Mouse (Mus musculus) mouse trophoblast stem cell (cell line): ENCODE measurements around the gene Adgrb2.

Source experiments
- in situ Hi-C, 2 experiments: fragments of 300-500 bp; cut with MseI, MboI; formaldehyde crosslinking; loops; 2 replicates in 1 of 2; 3 replicates in 1 of 2; pipeline ENCODE4 v1.15.1; 2025

Adgrb2 gene

DNA sequence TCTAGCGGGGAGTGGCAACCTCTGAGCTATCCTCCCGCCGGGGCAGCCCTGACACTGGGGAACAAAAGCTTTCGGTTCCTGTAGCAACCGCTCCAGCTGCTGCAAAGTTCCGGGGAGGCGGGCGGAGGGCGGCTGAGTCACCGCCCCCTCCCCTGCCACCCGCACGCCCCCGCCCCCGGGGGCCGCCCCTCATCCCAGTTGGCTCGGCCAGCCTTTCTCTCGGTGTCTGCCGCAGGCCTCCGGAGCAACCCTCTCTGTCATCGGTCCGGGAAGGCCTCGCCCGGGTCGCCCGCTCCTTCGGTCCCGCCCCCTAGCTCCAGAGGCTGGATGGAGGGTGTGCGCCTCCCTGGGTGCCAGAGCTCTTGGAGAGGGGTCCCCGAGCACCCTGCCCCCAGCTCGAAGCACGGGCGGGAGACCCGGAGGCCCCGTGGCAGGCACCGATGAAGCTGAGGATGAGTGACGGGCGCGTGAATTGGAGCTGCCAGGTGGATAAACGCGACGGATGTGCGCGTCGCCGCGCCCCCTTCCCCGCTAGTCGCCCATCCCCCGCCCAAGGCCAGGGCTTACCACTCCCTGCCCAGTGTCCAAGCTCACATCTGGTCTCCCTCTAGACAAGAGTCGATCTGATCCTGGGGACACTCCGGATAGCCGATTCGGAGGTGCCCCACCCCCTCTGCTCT, 3.3 kb downstream of the Adgrb2 start:
- in situ Hi-C loops = no loop called here

DNA sequence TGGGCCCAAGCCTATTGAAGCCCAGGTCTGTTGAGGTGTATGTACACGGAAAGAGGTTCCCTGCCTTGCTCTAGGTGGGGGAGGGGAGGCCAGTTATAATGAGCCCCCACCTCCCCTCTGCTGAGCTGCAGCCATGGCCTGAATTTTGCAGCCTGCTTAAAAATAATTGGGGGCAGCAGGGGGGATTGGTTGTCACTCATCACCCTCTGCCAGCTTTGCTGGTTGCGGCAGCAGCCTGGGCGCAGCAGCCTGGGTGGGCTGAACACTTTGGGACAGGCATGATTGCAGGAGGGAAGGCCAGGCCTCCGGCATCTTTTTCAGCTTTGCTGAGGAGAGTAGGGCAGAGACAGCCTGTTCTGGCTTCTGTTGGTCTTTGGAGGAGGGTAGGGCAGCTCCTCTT, 5.3 kb downstream of the Adgrb2 start:
- in situ Hi-C loops = no loop called here

DNA sequence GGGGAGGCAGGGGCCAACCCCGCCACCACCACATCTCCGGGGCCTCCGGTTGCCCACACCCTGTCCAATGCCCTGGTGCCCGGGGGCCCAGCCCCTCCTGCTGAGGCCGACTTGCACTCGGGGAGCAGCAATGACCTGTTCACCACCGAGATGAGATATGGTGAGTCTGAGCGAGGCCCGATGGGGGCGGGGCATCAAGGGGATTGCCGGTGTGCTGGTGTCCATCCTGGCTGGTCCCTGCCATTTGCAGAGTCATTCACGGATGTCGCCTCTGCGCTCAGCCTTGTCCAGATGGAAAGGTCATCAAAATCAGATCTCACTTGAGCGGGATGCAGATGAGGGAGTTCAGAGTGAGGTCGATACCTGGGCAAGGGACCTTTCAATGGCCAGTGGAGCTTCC, 8.1 kb downstream of the Adgrb2 start:
- in situ Hi-C loops = no loop called here

DNA sequence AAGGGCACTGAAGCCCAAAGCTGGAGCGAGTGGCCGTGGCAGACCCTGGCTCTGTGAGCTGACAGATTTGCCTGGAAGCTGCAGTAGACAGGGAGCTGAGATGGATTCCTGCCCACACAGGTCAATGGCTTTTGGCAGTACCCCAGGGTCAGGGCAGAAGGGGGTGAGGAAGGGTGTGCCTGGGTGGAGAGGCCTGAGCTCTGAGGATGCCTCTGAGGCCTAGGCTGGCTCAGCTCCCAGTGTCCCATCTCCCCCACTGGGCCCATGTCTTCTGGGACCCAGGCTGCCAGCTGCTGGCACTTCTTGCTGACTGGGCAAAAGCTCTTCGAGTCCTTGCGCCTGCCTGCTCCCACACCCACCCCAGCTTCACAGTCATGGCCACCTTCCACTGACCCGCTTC, 8.5 kb downstream of the Adgrb2 start:
- in situ Hi-C loops = no loop called here

DNA sequence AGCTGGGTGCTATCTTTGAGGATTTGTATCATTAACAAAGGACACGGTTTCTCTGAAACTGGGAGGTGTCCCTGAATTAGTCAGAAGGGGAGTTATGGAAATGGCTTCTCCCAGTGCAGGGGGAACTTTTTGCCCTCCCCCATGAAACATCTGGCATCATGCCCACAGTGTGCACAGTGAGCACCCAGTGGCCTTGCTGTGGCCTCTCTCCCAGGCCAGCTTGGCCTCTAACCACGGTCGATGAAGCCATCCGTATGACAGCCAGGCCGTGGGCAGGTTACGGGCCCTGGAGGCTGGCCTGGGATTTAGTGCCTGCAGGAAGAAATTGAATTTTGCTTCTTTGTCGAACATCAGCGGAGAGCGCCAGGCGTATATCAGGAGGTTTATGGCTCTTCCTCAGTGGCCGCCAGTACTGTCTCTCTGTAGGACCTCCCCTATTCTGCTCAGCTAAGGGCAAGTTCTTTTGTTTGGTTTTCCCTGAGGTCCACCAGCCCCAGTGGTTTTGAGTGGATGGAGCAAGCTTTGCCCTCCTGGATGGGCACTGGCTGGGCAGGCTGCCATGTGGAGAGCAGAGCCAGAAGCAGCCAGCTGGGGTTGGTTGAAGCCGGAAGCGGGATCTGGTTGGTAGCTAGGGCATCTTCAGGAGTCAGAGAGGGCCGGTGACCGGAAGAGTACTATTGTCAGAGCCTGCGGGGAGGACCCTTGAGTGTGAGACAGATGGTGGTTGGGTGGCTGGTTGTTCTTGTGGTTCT, 9.4 kb downstream of the Adgrb2 start:
- in situ Hi-C loops = no loop called here

DNA sequence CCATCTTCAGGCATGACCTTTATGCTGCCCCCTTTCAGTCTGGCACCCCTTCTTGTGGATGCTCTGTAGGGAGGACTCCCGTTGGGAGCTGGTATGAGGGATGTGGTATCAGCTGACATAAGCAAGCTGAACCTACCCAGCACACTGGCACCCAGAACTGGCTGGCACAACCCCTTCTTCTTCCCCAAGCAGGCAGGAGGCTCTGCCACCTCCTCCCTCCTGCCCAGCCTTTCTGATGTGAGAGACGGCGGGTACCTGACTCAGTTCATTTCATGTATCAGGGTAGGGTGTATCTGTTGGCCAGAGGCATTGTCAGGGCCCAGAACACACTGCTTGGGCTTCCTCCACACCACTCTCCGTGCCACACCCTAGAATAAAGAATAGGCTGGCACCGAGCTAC, 10.1 kb downstream of the Adgrb2 start:
- in situ Hi-C loops = no loop called here

DNA sequence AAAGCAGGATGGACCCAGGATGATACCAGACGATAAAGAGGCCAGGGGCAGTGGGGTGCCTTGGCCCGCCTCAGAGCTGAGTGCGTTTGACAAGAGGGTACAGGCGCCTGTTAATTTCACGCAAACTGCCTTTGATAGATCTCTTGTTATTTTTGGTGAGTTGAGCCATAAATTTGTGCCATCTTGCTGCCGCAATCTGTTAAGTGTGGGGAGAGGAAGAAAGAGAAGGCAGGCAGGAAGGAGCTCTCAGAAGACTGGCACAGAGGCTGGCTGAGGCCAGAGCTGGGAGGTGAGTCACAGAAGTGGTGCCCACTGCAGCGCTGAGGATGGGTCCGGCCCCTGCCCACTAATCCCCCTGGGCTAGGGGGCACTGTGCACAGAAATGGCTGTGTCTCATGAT, 10.6 kb downstream of the Adgrb2 start:
- in situ Hi-C loops = no loop called here

DNA sequence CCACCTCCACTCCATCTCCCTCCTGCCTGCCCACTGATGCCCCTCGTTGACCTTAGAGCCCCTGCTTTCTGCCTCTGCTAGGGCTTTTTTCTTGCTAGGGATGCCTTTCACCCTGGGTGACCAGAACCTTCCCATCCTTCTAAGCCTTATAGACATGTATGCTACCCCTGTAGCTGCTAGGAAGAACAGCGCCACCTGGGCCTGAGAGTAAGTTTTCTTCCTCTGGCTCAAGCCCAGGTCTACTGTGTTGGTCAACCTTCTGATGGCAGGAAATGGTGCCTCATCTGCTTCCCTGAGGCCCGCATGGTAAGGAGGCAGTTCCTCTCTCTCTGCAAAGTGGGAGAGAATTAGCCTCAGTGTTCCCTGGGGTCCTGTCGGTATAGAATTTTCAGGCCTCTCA, 11.3 kb downstream of the Adgrb2 start:
- in situ Hi-C loops = no loop called here

DNA sequence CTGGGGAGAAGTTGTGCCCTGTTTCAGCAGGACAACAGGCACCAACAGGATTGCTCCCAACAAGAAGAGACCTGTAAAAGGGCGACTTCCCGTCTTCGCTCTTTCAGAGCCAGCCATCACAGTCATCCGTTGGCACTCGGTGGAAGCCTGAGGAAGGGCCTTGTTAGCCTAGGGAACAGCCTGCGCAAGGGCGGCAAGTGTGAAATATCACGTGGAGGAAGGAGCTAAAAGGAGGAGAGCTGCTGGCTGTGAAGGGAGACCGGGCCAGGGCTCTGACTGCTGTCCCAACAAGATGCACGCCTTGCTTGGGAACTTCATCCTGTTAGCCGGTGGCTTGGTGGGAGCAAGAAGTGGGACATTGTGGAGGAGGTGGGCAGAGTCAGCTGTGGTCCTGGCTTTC, 13.5 kb downstream of the Adgrb2 start:
- in situ Hi-C loops = no loop called here

DNA sequence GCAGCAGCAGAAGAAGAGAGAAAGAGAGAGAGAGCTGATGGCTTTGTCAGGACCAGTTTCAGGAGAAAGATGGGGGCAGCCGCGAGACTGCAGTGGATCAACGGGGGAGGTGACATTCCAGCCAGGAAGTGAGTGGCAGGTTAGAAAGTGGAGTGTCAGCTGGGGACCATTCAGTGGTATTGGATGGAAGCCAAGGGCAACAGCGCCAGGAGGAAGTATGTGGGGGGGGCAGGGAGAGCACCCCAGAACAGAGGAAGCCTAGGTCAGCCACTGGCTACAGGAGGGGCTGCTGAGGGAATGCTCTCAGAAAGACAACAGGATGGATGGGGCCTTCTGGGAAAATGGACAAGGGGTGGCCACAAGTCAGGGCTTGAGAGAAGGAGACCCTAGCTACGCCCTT, 17.0 kb downstream of the Adgrb2 start:
- in situ Hi-C loops = no loop called here

DNA sequence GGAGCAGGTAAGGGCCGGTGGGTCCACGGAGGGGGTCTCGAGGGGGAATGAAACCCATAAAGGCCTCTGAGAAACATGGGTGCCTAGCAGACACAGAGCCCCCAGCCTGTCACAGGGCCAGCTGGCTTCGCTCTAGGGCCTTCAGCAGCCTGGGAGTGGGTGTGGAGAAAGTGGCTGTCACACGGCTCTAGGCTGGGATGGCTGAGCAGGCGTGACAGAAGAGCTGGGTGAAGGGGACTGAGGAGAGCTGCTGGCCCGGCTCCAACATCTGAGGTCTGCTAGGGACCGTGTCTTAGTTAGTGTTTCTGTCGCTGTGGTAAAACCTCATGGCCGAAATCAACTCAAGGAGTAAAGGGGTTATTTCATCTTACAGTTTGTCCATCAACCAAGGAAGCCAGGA, 17.5 kb downstream of the Adgrb2 start:
- in situ Hi-C loops = no loop called here

DNA sequence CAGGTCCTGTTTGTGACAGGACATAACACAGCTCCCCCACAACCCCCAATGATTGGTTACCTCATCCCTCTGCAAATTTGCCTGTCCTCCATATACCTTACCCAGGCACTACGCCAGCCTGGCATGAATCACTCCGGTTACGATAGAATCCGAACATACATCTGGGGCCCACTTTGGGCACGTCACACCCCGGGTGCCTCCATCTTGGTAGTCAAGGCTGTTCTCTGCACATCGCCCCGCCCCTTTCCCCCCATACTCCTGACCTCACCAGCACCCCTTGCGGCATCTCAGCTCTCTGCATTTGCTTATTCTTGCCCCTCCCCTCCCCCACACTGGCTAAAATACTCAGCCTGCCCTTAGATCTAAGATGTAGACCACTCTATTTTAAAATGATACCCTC, 20.9 kb downstream of the Adgrb2 start:
- in situ Hi-C loops = no loop called here

DNA sequence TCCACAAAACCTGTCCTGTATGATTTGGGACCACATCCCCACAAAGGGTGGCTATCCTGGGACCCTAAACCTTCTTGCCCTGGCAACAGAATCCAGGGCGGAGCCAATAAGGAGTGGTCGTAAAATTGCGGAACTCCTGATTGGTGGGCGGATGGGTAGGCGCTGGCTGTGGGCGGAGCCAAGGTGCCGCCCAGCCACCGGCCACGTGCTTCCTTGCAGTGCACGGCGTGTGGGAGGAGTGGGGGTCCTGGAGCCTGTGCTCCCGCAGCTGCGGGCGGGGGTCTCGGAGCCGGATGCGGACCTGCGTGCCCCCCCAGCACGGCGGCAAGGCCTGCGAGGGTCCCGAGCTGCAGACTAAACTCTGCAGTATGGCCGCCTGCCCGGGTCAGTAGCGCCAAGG, 21.9 kb downstream of the Adgrb2 start:
- in situ Hi-C loops = no loop called here

DNA sequence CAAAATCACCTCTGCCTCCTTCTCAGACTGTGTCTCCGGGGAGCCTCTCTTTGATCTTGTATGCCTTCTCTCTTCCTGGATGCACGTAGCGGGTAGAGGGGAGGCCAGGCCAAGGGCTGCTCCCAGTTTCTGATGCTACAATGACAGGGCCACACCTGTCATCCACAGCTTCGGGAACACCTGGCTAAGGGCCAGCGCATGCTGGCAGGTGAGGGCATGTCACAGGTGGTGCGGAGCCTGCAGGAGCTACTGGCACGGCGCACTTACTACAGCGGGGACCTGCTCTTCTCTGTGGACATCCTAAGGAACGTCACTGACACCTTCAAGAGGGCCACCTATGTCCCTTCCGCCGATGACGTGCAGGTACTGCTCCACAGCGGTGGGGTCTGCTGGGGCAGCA, 24.4 kb downstream of the Adgrb2 start:
- in situ Hi-C loops = no loop called here

DNA sequence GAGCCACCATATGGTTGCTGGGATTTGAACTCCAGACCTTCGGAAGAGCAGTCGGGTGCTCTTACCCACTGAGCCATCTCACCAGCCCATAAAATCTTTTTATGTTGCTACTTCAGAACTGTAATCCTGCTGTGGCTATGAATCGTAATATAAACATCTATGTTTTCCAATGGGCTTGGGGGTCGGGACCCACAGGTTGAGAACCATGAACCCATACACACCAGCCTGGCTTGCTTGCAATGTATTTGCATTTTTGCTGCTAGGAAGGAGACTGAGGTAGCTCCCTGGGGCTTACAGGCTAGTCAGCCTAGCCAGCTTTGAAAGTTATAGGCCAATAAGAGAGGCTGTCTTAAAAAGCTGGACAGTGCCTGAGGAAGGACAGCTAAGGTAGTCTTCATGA, 26.1 kb downstream of the Adgrb2 start:
- in situ Hi-C loops = no loop called here

DNA sequence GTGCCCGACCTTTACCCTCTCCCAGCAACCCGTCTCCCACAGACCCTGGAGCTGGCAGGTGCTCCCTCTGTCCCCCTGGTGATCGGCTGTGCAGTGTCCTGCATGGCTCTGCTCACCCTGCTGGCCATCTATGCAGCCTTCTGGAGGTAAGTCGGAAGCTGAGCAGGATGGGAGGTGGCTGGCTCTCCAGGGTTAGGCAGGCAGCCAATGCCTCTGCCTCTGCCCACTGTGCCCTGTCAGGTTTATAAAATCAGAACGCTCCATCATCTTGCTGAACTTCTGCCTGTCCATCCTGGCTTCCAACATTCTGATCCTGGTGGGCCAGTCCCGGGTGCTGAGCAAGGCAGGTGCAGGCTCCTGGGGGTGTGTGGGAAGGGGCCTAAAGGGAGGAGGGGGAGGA, 27.6 kb downstream of the Adgrb2 start:
- in situ Hi-C loops = no loop called here

DNA sequence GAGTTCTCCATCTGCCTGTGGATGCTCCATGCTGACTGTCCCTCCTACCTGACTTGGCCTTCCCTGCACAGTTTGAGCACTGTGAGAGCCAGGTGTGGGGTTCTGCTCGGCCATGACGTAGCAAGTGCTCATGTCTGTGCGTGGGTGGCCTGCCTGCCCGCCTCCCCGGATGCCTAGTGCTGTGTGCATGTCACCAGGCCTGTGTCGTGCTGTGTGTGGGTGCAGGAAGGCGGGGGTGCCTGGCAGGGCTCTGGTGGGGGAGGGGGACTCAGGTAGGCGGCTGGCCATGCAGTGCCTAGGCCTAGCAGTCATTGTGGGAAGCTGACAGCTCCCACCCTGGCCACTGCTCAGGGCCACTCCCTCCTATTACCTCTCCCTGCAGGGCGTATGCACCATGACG, 28.4 kb downstream of the Adgrb2 start:
- in situ Hi-C loops = no loop called here

DNA sequence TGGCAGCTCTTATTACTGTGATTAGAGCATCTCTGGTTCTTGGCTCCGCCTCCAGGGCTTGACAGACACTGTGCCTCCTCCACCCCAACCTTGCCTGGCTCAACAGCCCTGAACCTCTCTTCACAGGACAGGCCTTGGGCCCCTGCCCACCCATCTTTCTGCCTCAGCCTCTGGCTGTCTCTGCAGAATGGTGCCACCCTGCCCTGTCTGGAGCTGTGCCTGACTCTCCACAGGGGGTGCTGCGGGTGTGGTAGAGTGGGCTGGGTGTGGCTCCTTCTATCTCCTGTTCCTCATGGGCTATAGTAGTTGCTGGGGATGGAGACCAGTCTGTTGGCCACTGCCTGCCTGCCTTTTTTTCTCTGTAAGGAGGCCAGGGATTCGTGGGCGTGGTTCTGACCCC, 31.3 kb downstream of the Adgrb2 start:
- in situ Hi-C loops = no loop called here

DNA sequence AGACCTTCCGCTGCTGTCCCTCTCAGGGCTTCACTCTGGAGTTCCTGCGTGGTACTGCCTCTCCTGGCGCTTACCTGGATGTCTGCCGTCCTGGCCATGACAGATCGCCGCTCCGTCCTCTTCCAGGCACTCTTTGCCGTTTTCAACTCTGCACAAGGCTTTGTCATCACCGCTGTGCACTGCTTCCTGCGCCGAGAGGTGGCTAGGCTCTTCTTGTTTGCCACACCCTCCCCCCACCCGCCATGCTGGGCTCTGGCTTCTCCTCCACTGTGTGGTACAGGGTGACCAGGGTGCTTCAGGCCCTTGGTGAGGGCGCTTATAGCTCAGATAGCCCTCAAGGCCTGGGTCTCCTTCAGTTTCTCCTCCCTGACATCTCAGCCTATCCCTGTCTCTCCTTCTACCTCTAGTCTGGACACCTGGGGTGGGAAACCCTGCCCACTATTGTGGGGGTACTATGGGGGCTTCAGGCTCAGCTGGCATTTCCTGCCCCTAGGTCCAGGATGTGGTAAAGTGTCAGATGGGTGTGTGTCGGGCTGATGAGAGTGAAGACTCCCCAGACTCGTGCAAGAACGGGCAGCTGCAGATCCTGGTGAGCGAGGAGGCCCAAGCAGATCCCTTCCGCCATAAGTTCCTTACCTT, 32.5 kb downstream of the Adgrb2 start:
- in situ Hi-C loops = no loop called here

DNA sequence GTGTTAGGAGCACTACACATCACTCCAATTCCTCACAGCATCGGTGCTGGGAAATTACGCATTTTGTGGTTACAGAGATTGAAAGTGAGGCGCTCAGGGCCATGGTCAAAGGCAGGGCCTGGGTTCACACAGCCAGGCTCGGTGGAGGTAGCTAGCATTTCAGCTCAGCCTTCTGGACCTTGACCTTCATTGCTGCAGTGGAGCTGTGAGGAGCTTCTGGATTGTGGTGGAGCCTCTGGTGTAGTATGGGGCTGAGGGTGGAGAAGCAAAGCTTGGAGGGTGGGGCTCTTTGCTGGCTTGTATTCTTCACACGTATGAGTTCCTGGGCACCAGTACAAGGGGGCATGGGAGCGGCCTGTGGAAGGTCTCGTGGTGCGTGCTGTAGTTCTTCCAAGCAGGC, 38.3 kb downstream of the Adgrb2 start:
- in situ Hi-C loops = no loop called here

DNA sequence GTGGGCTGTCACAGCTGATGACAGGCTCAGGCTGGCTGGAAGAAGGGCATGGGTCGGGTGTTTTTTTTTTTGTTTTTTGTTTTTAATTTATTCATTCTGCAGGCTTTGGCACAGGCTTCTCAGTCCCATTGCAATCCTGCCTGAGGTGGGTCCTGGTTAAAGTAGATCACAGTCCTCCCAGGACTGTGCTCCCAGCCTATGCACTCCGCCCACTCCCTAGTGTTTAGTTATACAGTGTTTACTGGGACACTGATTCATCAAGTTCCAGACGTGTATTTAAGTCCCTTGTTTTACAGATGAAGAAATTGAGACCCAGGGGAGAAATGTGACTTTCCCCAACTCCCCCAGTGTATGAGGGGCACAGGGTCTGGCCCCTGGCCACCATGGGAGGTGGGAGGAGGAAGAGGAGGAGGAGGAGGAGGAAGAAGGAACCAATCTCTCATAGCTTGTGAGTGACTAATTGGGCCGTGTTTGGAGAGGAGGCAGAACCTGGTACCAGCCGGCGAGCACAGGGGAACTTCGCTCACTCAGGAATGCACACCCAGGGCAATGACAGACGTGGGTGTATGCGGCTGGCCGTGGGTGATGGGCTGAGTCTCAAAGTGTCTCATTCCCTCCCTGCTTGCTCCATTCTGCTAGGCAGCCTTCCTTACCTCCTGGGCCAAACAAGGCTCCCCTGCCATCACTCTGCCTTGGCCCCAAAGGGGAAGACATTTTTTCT, 39.0 kb downstream of the Adgrb2 start:
- in situ Hi-C loops = no loop called here

DNA sequence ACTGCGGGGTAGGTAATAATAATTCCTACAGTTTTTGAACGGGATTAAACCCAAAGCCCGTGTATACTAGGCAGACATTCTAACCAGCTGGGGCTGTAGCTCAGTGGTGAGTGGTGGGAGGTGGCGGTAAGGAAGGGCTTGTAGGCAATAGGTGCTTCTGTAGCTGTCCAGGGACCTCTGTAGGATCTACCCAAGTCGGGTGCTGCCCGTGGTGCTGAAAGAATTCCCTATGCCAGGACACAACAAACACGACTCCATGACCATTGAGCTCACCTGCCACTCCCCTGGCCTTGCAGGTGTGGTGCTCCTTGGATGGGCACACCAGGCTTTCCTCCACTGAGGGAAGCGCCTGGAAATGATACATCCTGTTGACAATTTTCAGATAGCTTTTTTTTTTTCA, 40.9 kb downstream of the Adgrb2 start:
- in situ Hi-C loops = no loop called here

DNA sequence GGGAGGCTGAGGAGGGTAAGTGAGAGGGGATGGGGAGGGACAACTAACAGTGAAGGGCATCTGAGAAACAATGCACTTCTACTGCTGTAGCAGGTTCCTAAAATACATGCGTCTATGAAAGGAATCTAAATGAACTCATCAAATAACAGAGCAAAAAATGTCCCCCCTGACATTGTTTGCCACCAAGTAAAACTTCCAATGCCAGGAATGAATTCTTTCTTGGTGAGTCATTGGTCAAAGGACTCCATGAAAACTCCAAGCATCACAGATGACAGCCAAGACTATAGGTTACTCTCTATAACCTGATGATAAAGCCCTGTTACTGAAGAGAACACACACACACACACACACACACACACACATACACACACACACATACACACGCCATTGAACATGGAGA, 46.5 kb downstream of the Adgrb2 start:
- in situ Hi-C loops = no loop called here
